Mouse (Mus musculus) myocyte (in vitro differentiated cells): ENCODE measurements at regions not wholly inside any gene's neighbourhood (a gene's known extent, or its start where the extent isn't known, plus 50 kb on each side); places are given as distances from the start of the nearest gene placed in this dataset.

Experiments used
- MYOD1 ChIP-seq, 3 experiments: IDR thresholded peaks; one replicate each; pipeline ENCODE4 v1.6.1; 2011; ENCODE audit warnings: control low read depth in 2 of 3, low read depth in 2 of 3, mild to moderate bottlenecking in 2 of 3, moderate library complexity in 1 of 3; ENCODE audit not compliant: insufficient read length in 2 of 3, control insufficient read depth in 1 of 3
- POLR2A ChIP-seq: IDR thresholded peaks from one replicate; pipeline ENCODE4 v1.6.1; 2011; ENCODE audit warnings: low read depth, mild to moderate bottlenecking, control low read depth, moderate library complexity; ENCODE audit not compliant: insufficient read length
- POLR2AphosphoS2 ChIP-seq: IDR thresholded peaks from one replicate; pipeline ENCODE4 v1.6.1; 2011; ENCODE audit warnings: low read depth, control low read depth; ENCODE audit not compliant: insufficient read length

GRCm38 (mm10) chr12:5982096-5982495 is 606.6 kb upstream of the Klhl29 start:
- TF ChIP-seq POLR2A (no peak), MYOD1 (IDR thresholded peaks at IDR 0.05; ENCODE audit: control insufficient read depth in 1 of 3, insufficient read length in 2 of 3, low read depth in 2 of 3) (no peak), POLR2AphosphoS2 (no peak)
